Mouse (Mus musculus): ENCODE data around the gene Atp5h. TPM values are rescaled to one million over a fixed set of nuclear protein-coding genes. Genes with fewer than 3 reads are reported as not detected.
A peak's percentile ranks its signal among the peaks of the same experiment; 100 is the strongest.

Gene Atp5h
- polyA plus RNA-seq, 1 experiment, result 393 TPM

- Histone ChIP-seq H3K4me1 (ENCODE audit: control insufficient read depth, insufficient read depth, low read length) (peaks cover 16% of the 10 kb centered on the region), H3K27ac (ENCODE audit: insufficient read depth, low read depth, low read length) (no peak overlapping the region), H3K4me3 (ENCODE audit: insufficient read depth, low read length) (no peak overlapping the region)
- TF ChIP-seq POLR2A (IDR thresholded peaks at IDR 0.05; ENCODE audit: borderline replicate concordance, low read depth, low read length) (no peak), CTCF (IDR thresholded peaks at IDR 0.05; ENCODE audit: low read depth, low read length) (no peak)
These were observed 4.9 kb upstream of the Atp5h start for GRCm38 (mm10) chr11:115424666-115425065.

- H3K4me3 ChIP-seq (ENCODE audit: insufficient read depth, low read length), result no peak overlapping the region
- TF ChIP-seq POLR2A (IDR thresholded peaks at IDR 0.05; ENCODE audit: borderline replicate concordance, low read depth, low read length) (no peak), CTCF (IDR thresholded peaks at IDR 0.05; ENCODE audit: low read depth, low read length) (no peak)
- H3K4me1 ChIP-seq (ENCODE audit: control insufficient read depth, insufficient read depth, low read length), result peaks cover 24% of the 10 kb centered on the region
- H3K27ac ChIP-seq (ENCODE audit: insufficient read depth, low read depth, low read length), result no peak overlapping the region
These were observed 3.3 kb upstream of the Atp5h start for GRCm38 (mm10) chr11:115423091-115423490.

GRCm38 (mm10) chr11:115421972-115422371, 2.2 kb upstream of the Atp5h start:
- Histone ChIP-seq H3K4me3 (ENCODE audit: insufficient read depth, low read length) (no peak overlapping the region), H3K27ac (ENCODE audit: insufficient read depth, low read depth, low read length) (no peak overlapping the region), H3K4me1 (ENCODE audit: control insufficient read depth, insufficient read depth, low read length) (peaks cover 25% of the 10 kb centered on the region)
- TF ChIP-seq POLR2A (IDR thresholded peaks at IDR 0.05; ENCODE audit: borderline replicate concordance, low read depth, low read length) (no peak), CTCF (IDR thresholded peaks at IDR 0.05; ENCODE audit: low read depth, low read length) (no peak)

GRCm38 (mm10) chr11:115421328-115421727, 1.6 kb upstream of the Atp5h start:
- peaks cover 25% of the 10 kb centered on the region for H3K4me1 ChIP-seq (ENCODE audit: control insufficient read depth, insufficient read depth, low read length)
- TF ChIP-seq POLR2A (IDR thresholded peaks at IDR 0.05; ENCODE audit: borderline replicate concordance, low read depth, low read length) (no peak), CTCF (IDR thresholded peaks at IDR 0.05; ENCODE audit: low read depth, low read length) (no peak)
- H3K27ac ChIP-seq (ENCODE audit: insufficient read depth, low read depth, low read length), result no peak overlapping the region
- no peak overlapping the region for H3K4me3 ChIP-seq (ENCODE audit: insufficient read depth, low read length)

GRCm38 (mm10) chr11:115420336-115421190, 801 bp upstream of the Atp5h start:
- peak overlapping the region; percentile 87 for H3K4me3 ChIP-seq (ENCODE audit: insufficient read depth, low read length)
- no peak for TF ChIP-seq CTCF (IDR thresholded peaks at IDR 0.05; ENCODE audit: low read depth, low read length)
- no peak for TF ChIP-seq POLR2A (IDR thresholded peaks at IDR 0.05; ENCODE audit: borderline replicate concordance, low read depth, low read length)
- H3K27ac ChIP-seq (ENCODE audit: insufficient read depth, low read depth, low read length), result no peak overlapping the region
- peaks cover 25% of the 10 kb centered on the region for H3K4me1 ChIP-seq (ENCODE audit: control insufficient read depth, insufficient read depth, low read length)

- Histone ChIP-seq H3K4me3 (ENCODE audit: insufficient read depth, low read length) (no peak overlapping the region), H3K27ac (ENCODE audit: insufficient read depth, low read depth, low read length) (no peak overlapping the region), H3K4me1 (ENCODE audit: control insufficient read depth, insufficient read depth, low read length) (peaks cover 11% of the 10 kb centered on the region)
- no peak for TF ChIP-seq POLR2A (IDR thresholded peaks at IDR 0.05; ENCODE audit: borderline replicate concordance, low read depth, low read length)
- no peak for TF ChIP-seq CTCF (IDR thresholded peaks at IDR 0.05; ENCODE audit: low read depth, low read length)
These were observed 10.2 kb downstream of the Atp5h start for GRCm38 (mm10) chr11:115409556-115409955.

- H3K4me3 ChIP-seq (ENCODE audit: insufficient read depth, low read length), result no peak overlapping the region
- TF ChIP-seq POLR2A (IDR thresholded peaks at IDR 0.05; ENCODE audit: borderline replicate concordance, low read depth, low read length) (no peak), CTCF (IDR thresholded peaks at IDR 0.05; ENCODE audit: low read depth, low read length) (no peak)
- H3K27ac ChIP-seq (ENCODE audit: insufficient read depth, low read depth, low read length), result no peak overlapping the region
- peaks cover 14% of the 10 kb centered on the region for H3K4me1 ChIP-seq (ENCODE audit: control insufficient read depth, insufficient read depth, low read length)
These were observed 11.4 kb downstream of the Atp5h start for GRCm38 (mm10) chr11:115408266-115408920.

GRCm38 (mm10) chr11:115406858-115407401, 12.8 kb downstream of the Atp5h start:
- Histone ChIP-seq H3K4me1 (ENCODE audit: control insufficient read depth, insufficient read depth, low read length) (peaks cover 14% of the 10 kb centered on the region), H3K27ac (ENCODE audit: insufficient read depth, low read depth, low read length) (no peak overlapping the region), H3K4me3 (ENCODE audit: insufficient read depth, low read length) (no peak overlapping the region)
- no peak for TF ChIP-seq POLR2A (IDR thresholded peaks at IDR 0.05; ENCODE audit: borderline replicate concordance, low read depth, low read length)
- no peak for TF ChIP-seq CTCF (IDR thresholded peaks at IDR 0.05; ENCODE audit: low read depth, low read length)

- peaks cover 8% of the 10 kb centered on the region for H3K4me1 ChIP-seq (ENCODE audit: control insufficient read depth, insufficient read depth, low read length)
- H3K27ac ChIP-seq (ENCODE audit: insufficient read depth, low read depth, low read length), result no peak overlapping the region
- TF ChIP-seq CTCF (IDR thresholded peaks at IDR 0.05; ENCODE audit: low read depth, low read length), result no peak
- no peak for TF ChIP-seq POLR2A (IDR thresholded peaks at IDR 0.05; ENCODE audit: borderline replicate concordance, low read depth, low read length)
- no peak overlapping the region for H3K4me3 ChIP-seq (ENCODE audit: insufficient read depth, low read length)
These were observed 14.0 kb downstream of the Atp5h start for GRCm38 (mm10) chr11:115405723-115406122.
